Mouse (Mus musculus) cerebellum, adult 2 months (tissue): ENCODE data around the gene 4930470P17Rik.

Experiments
- CTCF ChIP-seq: fragments of 200-500 bp; IDR thresholded peaks from 2 replicates; pipeline ENCODE4 v1.5.1; 2011; ENCODE audit warnings: low read depth, mild to moderate bottlenecking, control low read depth, low read length, moderate library complexity, borderline replicate concordance; ENCODE audit not compliant: insufficient read depth
- POLR2A ChIP-seq: fragments of 200-500 bp; IDR thresholded peaks from 2 replicates; pipeline ENCODE4 v1.6.1; 2011; ENCODE audit warnings: low read length, control low read depth, borderline replicate concordance; ENCODE audit not compliant: insufficient read depth

- no peak for TF ChIP-seq CTCF
- TF ChIP-seq POLR2A: no peak
These were observed 49.7 kb upstream of the 4930470P17Rik start for GRCm38 (mm10) chr2:170651483-170651882.
